Mouse (Mus musculus): ENCODE results near the gene Ramac.

Ramac gene

DNA sequence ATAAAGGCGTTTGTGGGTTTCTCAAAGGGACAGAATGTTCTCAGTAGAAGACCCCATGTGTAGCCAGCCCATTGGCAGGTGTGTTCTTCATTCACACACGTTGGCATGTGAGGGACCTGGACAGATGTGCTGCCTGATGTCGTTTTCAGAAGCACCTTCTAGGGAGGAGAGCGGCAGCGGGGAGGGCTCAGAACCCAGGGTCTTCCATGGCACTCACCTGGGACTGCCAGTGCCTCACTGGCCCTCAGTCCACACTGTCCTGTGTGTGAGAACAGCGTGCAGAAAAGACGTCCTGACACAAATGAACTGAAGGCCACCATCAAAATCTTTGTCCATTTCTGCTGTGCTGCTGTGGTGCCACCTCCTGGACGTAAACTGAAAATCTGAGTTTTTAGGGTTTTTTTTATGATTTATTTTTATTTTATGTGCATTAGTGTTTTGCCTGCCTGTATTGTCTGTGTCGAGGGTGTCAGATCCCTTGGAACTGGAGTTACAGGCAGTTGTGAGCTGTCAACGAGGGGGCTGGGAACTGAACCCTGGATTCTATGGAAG is 15.0 kb downstream of the Ramac start:
- no peak for DNase-seq (ENCODE audit: low spot score in 2 of 2)

DNA sequence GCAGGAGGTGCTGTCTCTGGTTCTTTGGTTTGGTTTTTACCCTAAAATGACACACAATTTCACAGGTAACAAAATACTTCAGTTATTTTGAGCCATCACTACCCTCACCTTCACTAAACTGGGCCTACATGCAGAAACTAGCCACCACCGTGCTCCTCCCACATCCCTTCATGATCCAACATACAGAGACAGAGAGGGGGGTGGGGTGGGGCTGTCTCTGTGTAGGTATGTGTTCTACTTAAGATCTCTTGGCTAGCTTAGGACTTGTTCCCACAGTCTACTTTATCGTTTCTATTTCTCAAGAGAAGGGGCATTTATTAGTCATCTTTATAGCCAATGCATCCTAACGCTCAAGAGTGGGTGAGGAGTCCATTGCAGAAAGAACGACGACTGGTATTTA is 25.8 kb downstream of the Ramac start:
- DNase-seq (ENCODE audit: low spot score in 2 of 2) = no peak

DNA sequence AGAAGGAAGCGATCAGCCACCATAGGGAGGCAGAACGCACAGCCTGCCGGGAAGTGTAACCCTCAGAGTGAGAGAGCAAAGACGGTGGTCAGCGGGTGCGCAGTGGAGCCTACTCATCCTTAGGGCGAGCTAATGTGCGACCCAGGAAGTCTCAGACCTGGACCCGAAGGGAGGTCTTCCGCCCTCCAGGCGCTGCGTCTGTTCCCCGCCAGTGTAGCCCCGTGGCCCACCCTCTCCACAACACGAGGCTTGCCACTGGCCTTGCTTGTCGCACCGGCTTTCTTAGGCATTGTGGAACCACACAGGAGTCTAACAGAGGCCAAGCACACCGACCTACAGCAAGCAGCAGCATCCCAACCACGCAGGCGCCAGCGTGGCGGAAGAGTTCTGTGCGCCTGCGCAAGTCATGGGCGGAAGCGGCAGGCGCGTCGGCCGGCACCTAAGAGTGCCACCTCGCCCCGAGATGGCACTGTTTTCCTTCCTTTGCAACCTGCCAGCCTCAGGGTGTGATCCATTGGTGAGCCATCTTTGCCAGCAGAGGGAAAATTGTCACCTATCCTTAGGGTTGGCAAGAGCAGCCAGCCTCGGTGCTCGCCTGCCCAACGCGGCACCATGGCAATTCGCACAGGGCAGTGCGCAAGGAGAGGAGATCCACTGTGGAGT is 26.5 kb downstream of the Ramac start, which contains the start of gene 3110040N11Rik:
Gene 3110040N11Rik (minus strand): TSS at position 384 of the 663 bp plus-strand sequence.
- DNase-seq (ENCODE audit: low spot score in 2 of 2) = peak; percentile 66 to 86

DNA sequence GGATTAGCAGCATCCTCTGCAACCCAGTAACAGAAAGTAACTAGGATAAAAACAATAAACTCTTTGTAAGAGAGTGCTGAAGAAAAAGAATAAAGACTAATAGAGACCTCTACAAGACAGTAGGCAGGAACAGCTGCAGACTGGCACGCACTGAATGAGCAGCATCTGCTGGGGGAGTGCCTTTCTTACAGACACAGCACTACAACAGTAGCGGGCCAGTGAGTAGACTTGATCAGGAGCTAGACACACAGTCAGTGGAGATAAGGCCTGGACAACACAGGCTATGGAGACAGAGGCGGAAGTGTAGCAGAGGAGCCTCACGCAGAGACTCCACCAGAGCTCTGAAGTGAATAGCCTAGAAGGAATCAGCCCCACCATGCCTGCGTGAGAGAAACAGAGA is 43.3 kb downstream of the Ramac start:
- no peak for DNase-seq (ENCODE audit: low spot score in 2 of 2)

Data from thymus, postnatal 10 days (tissue).